Mouse (Mus musculus) brown adipose tissue, adult 24 weeks (tissue): ENCODE results near the gene Trpm6. TPM values are rescaled to one million over a fixed set of nuclear protein-coding genes. Genes with fewer than 3 reads are reported as not detected.

Source experiments
- H3K27ac ChIP-seq: fragments of 200-500 bp; replicated peaks from 2 replicates; pipeline ENCODE4 v1.5.1; 2012; ENCODE audit warnings: low read depth, mild to moderate bottlenecking, low read length
- H3K4me1 ChIP-seq: fragments of 200-500 bp; 2 replicates; pipeline ENCODE4 v1.6.1; 2012; ENCODE audit warnings: low read length, mixed read lengths; ENCODE audit not compliant: control insufficient read depth, insufficient read depth, insufficient read length
- H3K4me3 ChIP-seq: fragments of 200-500 bp; 2 replicates; pipeline ENCODE4 v1.5.1; 2012; ENCODE audit warnings: low read depth, mild to moderate bottlenecking, low read length, moderate library complexity; ENCODE audit not compliant: insufficient read depth
- polyA plus RNA-seq: library from polyadenylated mRNA; stranded (reverse); fragments of >200 nt; gene quantifications from 2 replicates; pipeline ENCODE4 v1.2.4, GENCODE M21; 2012; ENCODE audit not compliant: missing spikeins, insufficient read depth, insufficient read length

The Trpm6 gene
- polyA plus RNA-seq, 1 experiment, result not detected

GRCm38 (mm10) chr19:18746576-18747340 is 3.0 kb upstream of the Trpm6 start:
- Histone ChIP-seq H3K27ac (no peak overlapping the region), H3K4me3 (no peak overlapping the region), H3K4me1 (no peaks in the 10 kb centered on the region)

- no peaks in the 10 kb centered on the region for H3K4me1 ChIP-seq
- H3K4me3 ChIP-seq, result no peak overlapping the region
- no peak overlapping the region for H3K27ac ChIP-seq
Measured at GRCm38 (mm10) chr19:18747379-18747778, 2.4 kb upstream of the Trpm6 start.

GRCm38 (mm10) chr19:18757191-18757590 is 7.4 kb downstream of the Trpm6 start:
- Histone ChIP-seq H3K27ac (no peak overlapping the region), H3K4me3 (no peak overlapping the region), H3K4me1 (no peaks in the 10 kb centered on the region)

- Histone ChIP-seq H3K4me3 (no peak overlapping the region), H3K4me1 (no peaks in the 10 kb centered on the region), H3K27ac (no peak overlapping the region)
Measured at GRCm38 (mm10) chr19:18757706-18758105, 7.9 kb downstream of the Trpm6 start.

DNA sequence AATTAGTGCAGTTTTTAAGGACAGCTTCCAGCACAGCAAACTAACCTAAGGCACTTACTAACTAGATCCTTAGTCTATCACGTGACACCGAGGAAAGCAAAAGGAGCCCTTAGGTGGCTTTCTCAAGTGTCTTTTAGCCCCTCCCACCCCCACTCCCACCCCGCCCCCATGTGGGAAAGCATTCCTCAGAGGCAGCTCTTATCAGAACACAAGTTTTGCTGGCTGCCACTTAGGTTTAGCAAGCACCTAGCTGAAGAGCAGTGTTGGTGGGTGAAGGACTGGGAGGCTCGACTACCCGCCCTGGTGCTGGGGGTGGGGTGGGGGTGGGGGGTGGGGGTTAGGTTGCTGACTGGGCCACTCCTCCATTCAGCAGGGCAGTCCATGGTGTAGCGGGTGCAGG is 8.5 kb downstream of the Trpm6 start:
- Histone ChIP-seq H3K4me3 (no peak overlapping the region), H3K27ac (no peak overlapping the region), H3K4me1 (no peaks in the 10 kb centered on the region)

- Histone ChIP-seq H3K27ac (no peak overlapping the region), H3K4me1 (no peaks in the 10 kb centered on the region), H3K4me3 (no peak overlapping the region)
Measured at GRCm38 (mm10) chr19:18758916-18759315, 9.1 kb downstream of the Trpm6 start.

DNA sequence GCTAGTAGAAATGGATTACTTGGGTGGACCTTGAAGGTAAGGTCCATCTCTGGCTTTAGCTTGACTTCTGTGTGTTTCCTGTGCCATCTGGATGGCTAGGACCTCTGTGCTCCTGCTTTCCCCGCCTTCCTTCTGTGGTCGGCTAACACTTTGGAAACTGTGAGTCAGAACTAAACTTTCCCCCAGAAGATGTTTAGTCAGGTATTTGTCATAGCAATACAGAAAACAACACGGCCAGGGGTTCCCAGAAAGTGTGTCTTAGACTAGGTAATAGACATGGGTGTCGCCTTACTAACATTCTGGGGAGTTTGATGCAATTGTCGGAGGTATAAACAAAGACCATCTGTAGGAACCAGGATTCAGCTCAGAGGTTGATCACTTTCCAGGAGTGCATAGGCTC is 16.6 kb downstream of the Trpm6 start:
- Histone ChIP-seq H3K4me1 (no peaks in the 10 kb centered on the region), H3K27ac (no peak overlapping the region), H3K4me3 (no peak overlapping the region)

- no peak overlapping the region for H3K27ac ChIP-seq
- no peaks in the 10 kb centered on the region for H3K4me1 ChIP-seq
- H3K4me3 ChIP-seq, result no peak overlapping the region
Measured at GRCm38 (mm10) chr19:18771048-18771447, 21.3 kb downstream of the Trpm6 start.

GRCm38 (mm10) chr19:18771561-18771960 is 21.8 kb downstream of the Trpm6 start:
- Histone ChIP-seq H3K4me1 (no peaks in the 10 kb centered on the region), H3K27ac (no peak overlapping the region), H3K4me3 (no peak overlapping the region)

DNA sequence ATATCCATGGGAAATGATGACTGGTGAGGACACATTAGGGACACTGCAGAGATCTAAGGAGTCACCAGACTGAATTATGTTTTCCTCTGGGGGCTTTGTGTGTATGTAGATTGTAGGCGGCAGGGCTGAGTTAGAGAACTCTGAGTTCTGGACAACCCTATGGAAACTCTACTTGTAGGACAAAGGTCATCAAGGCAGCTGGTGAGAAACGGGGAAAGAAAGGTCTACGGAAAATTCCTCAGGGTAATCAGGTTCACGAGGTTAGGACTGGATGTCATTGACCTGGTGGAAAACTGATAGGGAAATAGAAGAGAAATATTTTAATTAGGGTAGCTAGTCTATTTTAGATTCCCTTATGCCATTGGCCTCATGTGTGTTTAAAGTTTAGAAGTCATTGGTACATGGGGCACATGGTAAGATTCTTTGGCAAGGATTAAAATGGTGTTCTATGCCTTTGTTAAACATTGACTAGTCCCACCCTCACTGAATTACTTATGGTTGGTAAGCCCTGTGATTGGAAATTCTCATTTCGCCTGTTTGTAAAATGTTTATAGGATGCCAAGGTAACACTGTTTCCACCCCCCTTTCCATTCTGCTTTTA is 23.2 kb downstream of the Trpm6 start:
- H3K27ac ChIP-seq, result no peak overlapping the region

DNA sequence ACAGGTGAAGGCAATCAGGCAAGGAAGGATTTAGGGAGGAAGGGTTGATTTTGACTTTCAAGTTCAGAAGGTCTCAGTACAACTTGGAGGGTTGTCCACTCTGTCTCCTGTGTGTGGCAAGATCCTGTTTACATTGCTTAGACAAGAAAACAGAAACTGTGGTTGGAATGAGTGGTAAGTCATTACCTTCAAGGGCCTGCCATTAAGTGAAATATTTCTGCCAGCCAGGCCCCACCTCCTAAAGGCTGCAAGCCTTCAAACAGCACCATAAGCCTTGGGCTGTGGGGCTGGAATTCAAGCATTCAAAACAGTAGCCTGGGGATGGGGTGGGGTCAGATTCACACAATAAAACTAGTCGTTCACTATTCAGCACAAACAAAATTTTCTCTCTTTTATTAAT is 24.3 kb downstream of the Trpm6 start:
- H3K27ac ChIP-seq, result no peak overlapping the region
- no peaks in the 10 kb centered on the region for H3K4me1 ChIP-seq

More for the DNA sequence above, 23.2 kb downstream of the Trpm6 start:
- Histone ChIP-seq H3K4me1 (no peaks in the 10 kb centered on the region), H3K4me3 (no peak overlapping the region)

GRCm38 (mm10) chr19:18799646-18800045 is 49.9 kb downstream of the Trpm6 start:
- Histone ChIP-seq H3K4me3 (no peak overlapping the region), H3K4me1 (no peaks in the 10 kb centered on the region), H3K27ac (no peak overlapping the region)

More for the DNA sequence above, 24.3 kb downstream of the Trpm6 start:
- H3K4me3 ChIP-seq, result no peak overlapping the region

DNA sequence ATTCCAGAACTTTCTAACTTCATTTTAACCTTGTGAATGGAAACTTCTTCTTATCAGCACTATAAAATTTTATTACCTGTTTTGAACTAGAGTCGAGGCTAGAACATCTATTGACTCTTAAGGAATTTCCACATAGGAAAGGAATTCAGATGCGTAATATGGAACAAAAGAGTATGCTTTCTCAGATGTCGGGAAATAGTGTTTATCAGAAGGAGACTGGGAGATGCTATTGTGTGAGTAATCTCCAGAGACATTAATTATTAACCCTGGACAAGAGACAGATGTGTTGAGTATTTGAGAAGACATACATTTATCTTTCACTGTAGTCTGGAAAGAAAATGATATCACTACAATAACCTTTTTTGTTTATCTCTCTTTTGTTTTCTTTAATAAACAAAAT is 61.5 kb downstream of the Trpm6 start:
- Histone ChIP-seq H3K4me3 (no peak overlapping the region), H3K4me1 (no peaks in the 10 kb centered on the region), H3K27ac (no peak overlapping the region)

- H3K4me3 ChIP-seq, result no peak overlapping the region
- H3K4me1 ChIP-seq, result no peaks in the 10 kb centered on the region
- H3K27ac ChIP-seq, result no peak overlapping the region
Measured at GRCm38 (mm10) chr19:18815170-18815569, 65.4 kb downstream of the Trpm6 start.

DNA sequence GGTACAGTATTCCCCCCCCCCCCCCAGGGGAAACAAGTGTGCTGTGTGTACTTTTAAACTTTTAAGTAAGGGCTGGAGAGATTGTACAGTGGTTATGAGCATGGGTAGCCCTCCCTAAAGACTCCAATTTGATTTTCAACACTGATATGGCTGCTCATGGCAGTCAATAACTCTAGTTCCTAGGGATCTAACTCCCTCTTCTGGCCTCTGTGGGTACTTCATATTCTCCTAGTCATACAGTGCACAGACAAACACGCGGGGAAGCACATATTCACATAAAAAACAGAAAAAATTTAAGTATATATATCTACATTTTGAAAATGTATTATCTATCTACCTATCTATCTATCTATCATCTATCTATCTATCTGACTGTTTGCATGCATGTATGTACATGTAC is 67.6 kb downstream of the Trpm6 start:
- Histone ChIP-seq H3K27ac (no peak overlapping the region), H3K4me3 (no peak overlapping the region), H3K4me1 (no peaks in the 10 kb centered on the region)

GRCm38 (mm10) chr19:18828601-18829000 is 78.8 kb downstream of the Trpm6 start:
- Histone ChIP-seq H3K27ac (no peak overlapping the region), H3K4me1 (no peaks in the 10 kb centered on the region), H3K4me3 (no peak overlapping the region)
